Mouse (Mus musculus) right cerebral cortex, adult 2 months (tissue): ENCODE measurements around the gene Gadd45b.

Source experiments
- DNase-seq, 2 experiments: peaks; one replicate each; pipeline ENCODE4 v3.0.0; 2021 to 2022; ENCODE audit warnings: low spot score in 2 of 2

Gene Gadd45b

GRCm38 (mm10) chr10:80935241-80935640 lies 5.4 kb downstream of the Gadd45b start:
- no peak for DNase-seq

- DNase-seq, result no peak
Observed at GRCm38 (mm10) chr10:80935698-80936097, 5.8 kb downstream of the Gadd45b start.

GRCm38 (mm10) chr10:80936135-80936809 lies 6.4 kb downstream of the Gadd45b start:
- DNase-seq, result no peak

- no peak for DNase-seq
Observed at GRCm38 (mm10) chr10:80936810-80937164, 6.9 kb downstream of the Gadd45b start.

GRCm38 (mm10) chr10:80937646-80938045 lies 7.8 kb downstream of the Gadd45b start:
- DNase-seq, result no peak

GRCm38 (mm10) chr10:80938831-80939550 lies 9.1 kb downstream of the Gadd45b start:
- DNase-seq, result no peak

- DNase-seq, result peak; percentile 80 to 84
Observed at GRCm38 (mm10) chr10:80939671-80940070, 9.8 kb downstream of the Gadd45b start.

GRCm38 (mm10) chr10:80940320-80940987 lies 10.6 kb downstream of the Gadd45b start:
- DNase-seq, result no peak

GRCm38 (mm10) chr10:80940988-80941347 lies 11.1 kb downstream of the Gadd45b start:
- DNase-seq, result no peak

GRCm38 (mm10) chr10:80942919-80943318 lies 13.0 kb downstream of the Gadd45b start:
- no peak for DNase-seq

- DNase-seq, result no peak
Observed at GRCm38 (mm10) chr10:80943701-80944100, 13.8 kb downstream of the Gadd45b start.

- no peak for DNase-seq
Observed at GRCm38 (mm10) chr10:80944231-80944630, 14.4 kb downstream of the Gadd45b start.

GRCm38 (mm10) chr10:80946684-80947437 lies 17.0 kb downstream of the Gadd45b start:
- DNase-seq, result no peak

GRCm38 (mm10) chr10:80947802-80948201 lies 17.9 kb downstream of the Gadd45b start:
- DNase-seq, result no peak

GRCm38 (mm10) chr10:80948570-80948969 lies 18.7 kb downstream of the Gadd45b start:
- DNase-seq, result no peak

- no peak for DNase-seq
Observed at GRCm38 (mm10) chr10:80949081-80949480, 19.2 kb downstream of the Gadd45b start.

- no peak for DNase-seq
Observed at GRCm38 (mm10) chr10:80950314-80950713, 20.4 kb downstream of the Gadd45b start.

- no peak for DNase-seq
Observed at GRCm38 (mm10) chr10:80951761-80952390, 22.0 kb downstream of the Gadd45b start.

- no peak for DNase-seq
Observed at GRCm38 (mm10) chr10:80952449-80952848, 22.6 kb downstream of the Gadd45b start.

GRCm38 (mm10) chr10:80954415-80954814 lies 24.5 kb downstream of the Gadd45b start:
- DNase-seq, result no peak

GRCm38 (mm10) chr10:80954843-80955242 lies 25.0 kb downstream of the Gadd45b start:
- DNase-seq, result no peak

- DNase-seq, result peak; percentile 67 to 68
Observed at GRCm38 (mm10) chr10:80955536-80955935, 25.7 kb downstream of the Gadd45b start.
